Mouse (Mus musculus) CH12.LX (cell line): ENCODE data around the gene Hoxb7. TPM values are rescaled to one million over a fixed set of nuclear protein-coding genes. Genes with fewer than 3 reads are reported as not detected.
A peak's percentile ranks its signal among the peaks of the same experiment; 100 is the strongest.

ENCODE experiments used
- DNase-seq: peaks from one replicate; pipeline ENCODE4 v3.0.0-alpha.2; 2013; ENCODE audit errors: extremely low read depth
- H3K27ac ChIP-seq: 2 replicates; pipeline ENCODE4 v1.5.1; 2012; ENCODE audit warnings: low read depth, mild to moderate bottlenecking, control low read depth, moderate library complexity; ENCODE audit not compliant: insufficient read depth
- H3K27me3 ChIP-seq: replicated peaks from 2 replicates; pipeline ENCODE3; 2012; ENCODE audit warnings: inconsistent platforms
- H3K36me3 ChIP-seq, 2 experiments: replicated peaks in 1 of 2; 2 replicates each; pipeline versions ENCODE3 to v1.6.1; 2012; ENCODE audit warnings: inconsistent platforms in 1 of 2, low read length in 1 of 2, mild to moderate bottlenecking in 1 of 2, mixed read lengths in 1 of 2, moderate library complexity in 1 of 2; ENCODE audit not compliant: control insufficient read depth in 1 of 2, insufficient read depth in 1 of 2
- H3K4me1 ChIP-seq, 2 experiments: 2 replicates each; pipeline ENCODE4 v1.6.1; 2012; ENCODE audit warnings: inconsistent platforms in 1 of 2, moderate library complexity in 1 of 2; ENCODE audit not compliant: insufficient read depth in 2 of 2, control insufficient read depth in 1 of 2
- H3K4me2 ChIP-seq: 2 replicates; pipeline ENCODE4 v1.6.1; 2012; ENCODE audit warnings: low read depth, mild to moderate bottlenecking, control low read depth; ENCODE audit not compliant: poor library complexity, insufficient read depth, severe bottlenecking
- H3K4me3 ChIP-seq, 3 experiments: fragments of 150-350 bp in 1 of 3; sonication (generic) in 1 of 3; replicated peaks in 1 of 3; 2 replicates each; pipeline versions ENCODE3 to v1.5.1; 2011 to 2012; ENCODE audit warnings: low read depth in 2 of 3, low read length in 2 of 3, mild to moderate bottlenecking in 2 of 3, moderate library complexity in 2 of 3, control low read depth in 1 of 3, improper control_type of control experiment in 1 of 3, inconsistent platforms in 1 of 3, mixed read lengths in 1 of 3; ENCODE audit not compliant: poor library complexity in 1 of 3
- H3K79me2 ChIP-seq: replicated peaks from 2 replicates; pipeline ENCODE4 v1.6.1; 2012; ENCODE audit warnings: mild to moderate bottlenecking, moderate library complexity; ENCODE audit not compliant: control insufficient read depth, poor library complexity, insufficient read depth, severe bottlenecking; ENCODE audit errors: extremely low read depth
- H3K9ac ChIP-seq: 2 replicates; pipeline ENCODE4 v1.6.1; 2012; ENCODE audit warnings: low read depth, mild to moderate bottlenecking, control low read depth, moderate library complexity; ENCODE audit not compliant: insufficient read depth
- H3K9me3 ChIP-seq: replicated peaks from 2 replicates; pipeline ENCODE3; 2012; ENCODE audit warnings: low read length, inconsistent platforms, mixed read lengths
- CHD2 ChIP-seq: IDR thresholded peaks from 2 replicates; pipeline ENCODE4 v1.6.1; 2011; ENCODE audit warnings: low read length, improper control_type of control experiment
- ELF1 ChIP-seq: IDR thresholded peaks from 2 replicates; pipeline ENCODE4 v1.6.1; 2014; ENCODE audit warnings: low read depth, mild to moderate bottlenecking, inconsistent platforms, low read length, improper control_type of control experiment
- EP300 ChIP-seq: IDR thresholded peaks from 2 replicates; pipeline ENCODE4 v1.6.1; 2011; ENCODE audit warnings: low read length, improper control_type of control experiment
- ETS1 ChIP-seq: conservative IDR thresholded peaks from 2 replicates; pipeline ENCODE4 v1.6.1; 2012; ENCODE audit warnings: low read depth, mild to moderate bottlenecking, inconsistent platforms, low read length, improper control_type of control experiment, moderate library complexity
- GABPA ChIP-seq: IDR thresholded peaks from 2 replicates; pipeline ENCODE4 v1.6.1; 2012; ENCODE audit warnings: low read depth, low read length, improper control_type of control experiment, inconsistent platforms; ENCODE audit not compliant: insufficient replicate concordance
- HCFC1 ChIP-seq: IDR thresholded peaks from 2 replicates; pipeline ENCODE4 v1.6.1; 2012; ENCODE audit warnings: low read depth, mild to moderate bottlenecking, inconsistent platforms, low read length, improper control_type of control experiment
- IRF4 ChIP-seq: IDR thresholded peaks from 2 replicates; pipeline ENCODE4 v1.6.1; 2014; ENCODE audit warnings: low read depth, mild to moderate bottlenecking, inconsistent platforms, low read length, improper control_type of control experiment
- JUN ChIP-seq: IDR thresholded peaks from 2 replicates; pipeline ENCODE4 v1.6.1; 2011; ENCODE audit warnings: low read depth, mild to moderate bottlenecking, low read length, improper control_type of control experiment, moderate library complexity; ENCODE audit not compliant: insufficient read depth
- JUND ChIP-seq: conservative IDR thresholded peaks from 2 replicates; pipeline ENCODE4 v1.6.1; 2011; ENCODE audit warnings: low read depth, low read length, improper control_type of control experiment
- KAT2A ChIP-seq: IDR thresholded peaks from 2 replicates; pipeline ENCODE4 v1.6.1; 2012; ENCODE audit warnings: low read length, improper control_type of control experiment, inconsistent platforms; ENCODE audit not compliant: insufficient replicate concordance
- MAFK ChIP-seq: IDR thresholded peaks from 2 replicates; pipeline ENCODE4 v1.6.1; 2011; ENCODE audit warnings: low read length, improper control_type of control experiment; ENCODE audit not compliant: insufficient replicate concordance
- MAX ChIP-seq: IDR thresholded peaks from 2 replicates; pipeline ENCODE4 v1.6.1; 2011; ENCODE audit warnings: low read length, improper control_type of control experiment
- MAZ ChIP-seq: IDR thresholded peaks from 2 replicates; pipeline ENCODE4 v1.6.1; 2012; ENCODE audit warnings: low read depth, mild to moderate bottlenecking, inconsistent platforms, low read length, improper control_type of control experiment, moderate library complexity
- MEF2A ChIP-seq: IDR thresholded peaks from 2 replicates; pipeline ENCODE4 v1.6.1; 2014; ENCODE audit warnings: low read depth, mild to moderate bottlenecking, inconsistent platforms, low read length, improper control_type of control experiment, borderline replicate concordance
- MYC ChIP-seq: IDR thresholded peaks from 2 replicates; pipeline ENCODE4 v1.6.1; 2011; ENCODE audit warnings: low read depth, mild to moderate bottlenecking, improper control_type of control experiment, low read length
- NELFE ChIP-seq: IDR thresholded peaks from 2 replicates; pipeline ENCODE4 v1.6.1; 2011; ENCODE audit warnings: low read depth, low read length, improper control_type of control experiment
- NRF1 ChIP-seq: IDR thresholded peaks from 2 replicates; pipeline ENCODE4 v1.6.1; 2014; ENCODE audit warnings: low read depth, mild to moderate bottlenecking, inconsistent platforms, low read length, improper control_type of control experiment, moderate library complexity
- PAX5 ChIP-seq: IDR thresholded peaks from 2 replicates; pipeline ENCODE4 v1.6.1; 2012; ENCODE audit warnings: low read length, inconsistent platforms, mixed read lengths
- POLR2A ChIP-seq: IDR thresholded peaks from 2 replicates; pipeline ENCODE4 v1.6.1; 2011; ENCODE audit warnings: low read depth, mild to moderate bottlenecking, improper control_type of control experiment, low read length
- RAD21 ChIP-seq: IDR thresholded peaks from 2 replicates; pipeline ENCODE4 v1.6.1; 2011; ENCODE audit warnings: low read depth, mild to moderate bottlenecking, low read length, improper control_type of control experiment, moderate library complexity
- SIN3A ChIP-seq: IDR thresholded peaks from 2 replicates; pipeline ENCODE4 v1.6.1; 2012; ENCODE audit warnings: low read length, improper control_type of control experiment, inconsistent platforms
- SMC3 ChIP-seq: IDR thresholded peaks from 2 replicates; pipeline ENCODE4 v1.6.1; 2011; ENCODE audit warnings: low read depth, low read length, improper control_type of control experiment
- UBTF ChIP-seq: IDR thresholded peaks from 2 replicates; pipeline ENCODE4 v1.6.1; 2012; ENCODE audit warnings: low read depth, mild to moderate bottlenecking, inconsistent platforms, low read length, improper control_type of control experiment, moderate library complexity
- USF2 ChIP-seq: conservative IDR thresholded peaks from 2 replicates; pipeline ENCODE4 v1.6.1; 2011; ENCODE audit warnings: low read depth, low read length, improper control_type of control experiment
- ZKSCAN1 ChIP-seq: IDR thresholded peaks from 2 replicates; pipeline ENCODE4 v1.6.1; 2012; ENCODE audit warnings: low read depth, inconsistent platforms, low read length, improper control_type of control experiment, borderline replicate concordance
- ZMIZ1 ChIP-seq: IDR thresholded peaks from 2 replicates; pipeline ENCODE4 v1.6.1; 2012; ENCODE audit warnings: low read depth, mild to moderate bottlenecking, inconsistent platforms, low read length, improper control_type of control experiment
- ZNF384 ChIP-seq: IDR thresholded peaks from 2 replicates; pipeline ENCODE4 v1.6.1; 2012; ENCODE audit warnings: low read depth, low read length, improper control_type of control experiment, inconsistent platforms
- dilution Hi-C: fragments of 300-500 bp; cut with MboI; formaldehyde crosslinking; loops from 2 replicates; pipeline ENCODE4 v1.14.3; 2020; ENCODE audit warnings: low sequenced_read_pairs; ENCODE audit not compliant: extremely low pct_unique_long_range_greater_than_20kb, extremely low pct_ligation_motif_present
- in situ Hi-C: fragments of 300-500 bp; cut with MboI; formaldehyde crosslinking; loops from 3 replicates; pipeline ENCODE4 v1.14.3; 2019; ENCODE audit warnings: low sequenced_read_pairs, low pct_ligation_motif_present, low pct_unique_long_range_greater_than_20kb, mixed read lengths
- polyA plus RNA-seq: library from polyadenylated mRNA; unstranded; fragments of >175 nt; gene quantifications from 2 replicates; pipeline ENCODE4 v1.2.1, GENCODE M21; 2012; ENCODE audit warnings: low read depth; ENCODE audit not compliant: insufficient read length
- total RNA-seq, 2 experiments: library from RNA; depleted of rRNA; stranded (reverse); fragments of 300-350 nt in 1 of 2; fragments of >200 nt in 1 of 2; gene quantifications; 2 replicates each; pipeline ENCODE4 v1.2.3; 2012 to 2014

Hoxb7 gene
- total and polyA plus RNA-seq, 3 experiments: not detected

DNA sequence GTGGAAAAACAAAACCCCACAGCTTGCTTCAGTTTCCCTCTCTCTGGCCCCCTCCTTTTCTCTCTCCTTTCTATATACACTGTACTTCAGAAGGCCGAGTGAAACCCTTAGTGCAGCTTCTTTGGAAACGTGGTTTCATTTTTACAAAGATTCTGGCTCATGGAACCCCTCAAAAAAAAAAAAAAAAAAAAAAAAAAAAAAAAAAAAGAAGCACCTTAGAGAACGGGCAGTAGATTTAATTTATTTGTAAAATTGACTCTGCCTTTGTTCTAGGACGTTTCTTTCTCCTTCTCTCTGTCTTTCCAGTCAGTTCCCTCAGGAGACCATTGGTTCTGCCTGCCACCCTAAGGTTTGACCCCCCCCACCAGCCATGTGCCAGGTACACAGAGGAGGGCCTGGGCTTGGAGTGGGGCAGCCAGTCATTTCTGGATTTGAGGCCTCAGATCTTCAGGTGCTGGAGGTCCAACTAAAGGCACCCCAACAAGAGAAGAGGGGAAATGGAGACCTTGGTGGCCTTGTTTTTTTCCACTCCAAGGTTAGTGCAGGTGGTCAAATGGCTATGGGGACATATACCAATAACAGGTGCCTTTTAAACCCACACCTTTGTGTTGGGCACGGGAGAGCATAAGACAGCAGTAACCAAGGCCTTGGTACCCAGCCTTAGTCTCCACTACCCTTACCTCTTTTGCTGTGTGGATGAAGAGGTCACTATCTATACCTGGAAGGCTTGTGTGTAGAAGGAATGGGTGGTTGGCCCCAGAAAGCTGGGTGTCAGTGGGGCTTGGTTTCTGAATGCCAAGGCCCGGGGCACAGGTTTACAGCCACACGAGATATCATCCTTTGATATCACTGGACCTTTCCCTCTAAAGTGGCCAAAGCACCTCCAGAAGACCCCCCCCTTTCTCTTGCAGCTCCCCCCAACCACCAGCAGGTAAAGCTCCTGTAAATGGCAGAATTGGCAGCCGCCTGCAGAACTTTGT, 5.7 kb upstream of the Hoxb7 start:
- no peak for TF ChIP-seq KAT2A
- TF ChIP-seq GABPA: no peak
- TF ChIP-seq SIN3A: 0 out of 2 replicates have a peak, but pooled peaks have one; percentile 47
- TF ChIP-seq JUN: no peak
- 0 out of 2 replicates have a peak, but pooled peaks have one; percentile 6 for TF ChIP-seq IRF4
- TF ChIP-seq MAFK: no peak
- no peak for TF ChIP-seq USF2
- peak; percentile 93 for TF ChIP-seq ZNF384
- TF ChIP-seq EP300: peak; percentile 44; the same call in 1 of the 2 replicates
- TF ChIP-seq POLR2A: no peak
- no peaks in the 10 kb centered on the region for H3K36me3 ChIP-seq
- H3K79me2 ChIP-seq: no peaks in the 10 kb centered on the region
- peaks cover 2% of the 10 kb centered on the region for H3K9me3 ChIP-seq
- peak overlapping the region; percentile 21; the same call in 1 of the 2 replicates for H3K4me2 ChIP-seq
- in situ Hi-C loops: no loop called here
- no peak overlapping the region for H3K27ac ChIP-seq
- H3K4me1 ChIP-seq: peaks cover 3 to 8% of the 10 kb centered on the region in 2 experiments; a peak in 3 of 4 replicates
- H3K4me3 ChIP-seq: no peak overlapping the region
- H3K27me3 ChIP-seq: peaks cover 93% of the 10 kb centered on the region
- DNase-seq: no peak
- no peak overlapping the region for H3K9ac ChIP-seq
- dilution Hi-C loops: no loop called here

DNA sequence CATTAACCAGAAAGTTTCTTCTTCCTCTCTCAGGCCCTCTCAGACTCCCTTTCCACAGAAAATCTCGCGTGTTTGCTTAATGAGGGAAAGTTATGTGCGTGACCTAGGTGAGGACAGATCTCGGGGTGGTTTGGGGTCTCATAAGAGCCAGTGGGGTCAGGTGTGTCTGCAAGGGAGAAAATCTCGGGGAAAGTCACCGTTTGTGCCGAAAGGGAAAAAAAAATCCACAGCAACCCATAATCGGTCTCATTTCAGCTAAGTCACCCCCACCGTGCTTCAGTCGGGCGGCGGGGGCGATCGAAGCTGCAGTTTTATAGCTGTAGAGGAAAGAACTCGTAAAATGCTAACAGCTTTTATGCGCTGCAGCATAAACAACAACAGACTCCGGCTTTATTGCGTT, 5.0 kb upstream of the Hoxb7 start:
- no peak overlapping the region for H3K9ac ChIP-seq
- dilution Hi-C loops: no loop called here
- H3K36me3 ChIP-seq: no peaks in the 10 kb centered on the region
- peaks cover 9% of the 10 kb centered on the region for H3K9me3 ChIP-seq
- in situ Hi-C loops: no loop called here
- H3K79me2 ChIP-seq: no peaks in the 10 kb centered on the region
- H3K4me2 ChIP-seq: no peak overlapping the region
- H3K27me3 ChIP-seq: peaks cover 93% of the 10 kb centered on the region
- no peak for DNase-seq
- TF ChIP-seq UBTF (no peak), PAX5 (no peak), RAD21 (no peak), EP300 (no peak), SMC3 (no peak), ELF1 (no peak), NELFE (no peak), ETS1 (no peak), MYC (no peak), MAZ (no peak), CHD2 (no peak), ZKSCAN1 (no peak), MAX (no peak), ZMIZ1 (no peak), HCFC1 (no peak), NRF1 (no peak), JUND (no peak), MEF2A (no peak)
- H3K4me1 ChIP-seq: peaks cover 3 to 8% of the 10 kb centered on the region in 2 experiments; a peak in 3 of 4 replicates
- no peak overlapping the region for H3K27ac ChIP-seq
- no peak overlapping the region for H3K4me3 ChIP-seq
